Mouse (Mus musculus) CD4-positive, CD25-positive, alpha-beta regulatory T cell, adult 2 months (primary cell): ENCODE measurements at regions not wholly inside any gene's neighbourhood (a gene's known extent, or its start where the extent isn't known, plus 50 kb on each side); places are given as distances from the start of the nearest gene placed in this dataset.
"Not testable (repeated sequence)": the region's sequence is repeated elsewhere in the genome, so short reads cannot be mapped to it uniquely, and the experiment has no call there.

Experiments
- DNase-seq: peaks from one replicate; pipeline ENCODE4 v3.0.0-alpha.2; 2012; ENCODE audit warnings: low read depth, low spot score

DNA sequence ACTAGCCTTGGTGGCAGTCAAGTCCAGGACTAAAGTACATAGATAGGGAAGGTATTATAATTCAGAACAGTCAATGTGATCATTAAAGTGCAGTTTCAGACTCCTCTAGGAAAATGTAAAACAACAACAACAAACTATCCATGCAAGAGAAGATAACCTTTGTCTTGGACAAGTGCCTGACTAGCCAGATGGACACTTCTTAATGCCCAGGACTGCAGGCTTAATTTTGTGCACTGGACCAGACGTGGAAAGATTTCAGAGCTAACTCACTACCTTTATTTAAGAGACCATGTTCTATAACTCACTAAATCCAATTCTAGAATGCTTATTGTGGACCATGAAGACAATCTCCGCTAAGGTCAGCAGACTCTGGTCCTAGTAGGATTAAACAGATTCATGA lies 215.6 kb upstream of the Stxbp5 start:
- no peak for DNase-seq

DNA sequence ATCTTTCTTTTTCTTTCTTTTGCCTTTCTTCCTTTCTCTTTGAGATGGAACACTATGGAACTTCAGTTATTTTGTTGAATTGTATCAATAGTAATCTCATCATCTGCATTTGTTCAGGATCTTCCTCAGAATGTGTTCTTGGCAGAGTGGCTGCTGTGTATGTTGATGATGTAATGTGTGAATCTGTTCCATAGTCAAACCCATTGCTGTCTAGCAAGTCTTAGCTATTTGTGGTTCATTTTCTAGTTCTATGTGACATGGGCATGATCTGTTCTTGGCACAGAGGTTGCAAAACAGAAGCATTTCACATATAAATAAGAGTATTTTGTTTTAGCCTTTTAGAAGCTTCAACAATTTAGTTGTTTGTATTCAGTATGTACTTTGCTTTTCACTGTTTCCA lies 212.4 kb upstream of the Stxbp5 start:
- no peak for DNase-seq

DNA sequence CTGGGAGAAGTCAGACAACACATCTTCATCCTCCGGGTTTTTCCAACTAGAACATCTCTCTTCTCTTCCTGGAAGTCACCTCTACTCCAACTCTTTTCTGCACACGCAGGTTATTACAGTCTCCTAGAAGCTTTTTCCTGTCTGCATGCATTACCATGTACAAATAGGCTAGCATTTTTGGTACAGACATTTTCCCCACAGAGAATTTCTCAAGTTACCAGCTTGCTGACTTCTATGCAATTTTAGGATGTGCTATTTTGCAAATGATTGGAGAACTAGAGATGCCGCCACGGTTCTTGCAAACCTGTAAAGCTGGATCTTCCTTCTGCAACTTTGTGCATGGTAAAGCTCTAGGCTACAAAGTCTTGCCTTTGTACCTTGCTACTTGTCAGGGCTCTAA lies 210.2 kb upstream of the Stxbp5 start:
- DNase-seq, result no peak

DNA sequence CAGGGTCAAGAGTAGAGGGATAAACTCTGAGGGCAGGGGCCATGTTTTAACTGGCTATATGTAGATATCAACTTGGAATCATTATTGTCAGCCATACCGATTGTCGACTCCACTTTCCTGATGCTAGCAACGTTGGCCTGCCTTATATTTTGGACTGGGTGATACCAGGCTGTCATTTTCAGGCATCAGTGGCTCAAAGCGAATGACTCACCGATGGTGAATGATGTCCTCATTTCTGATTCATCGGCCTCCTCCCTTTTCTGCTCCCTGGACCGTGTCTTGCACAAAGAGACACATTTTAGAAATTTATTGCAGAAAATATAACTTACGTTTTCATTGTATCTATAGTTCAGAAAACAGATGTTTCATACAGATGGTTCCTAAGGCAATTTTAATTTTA lies 209.0 kb upstream of the Stxbp5 start:
- no peak for DNase-seq

DNA sequence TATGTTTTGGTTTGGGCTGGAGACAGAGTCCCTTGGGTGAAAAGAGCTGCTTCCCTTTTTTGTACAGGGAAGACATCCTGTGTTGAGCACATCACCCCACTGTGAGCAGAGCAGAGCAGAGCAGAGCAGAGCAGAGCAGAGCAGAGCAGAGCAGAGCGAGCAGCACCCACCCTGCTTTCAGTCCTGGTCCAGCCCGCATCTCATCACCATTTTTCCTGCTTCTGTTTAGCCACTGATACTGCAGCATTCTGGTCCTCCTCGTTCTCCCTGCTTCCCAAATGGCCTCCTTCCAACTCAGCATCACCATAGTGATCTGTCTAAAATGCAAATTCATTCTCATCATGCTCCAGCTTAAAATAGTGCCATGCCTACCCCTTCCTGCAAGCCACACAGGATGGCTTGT lies 206.2 kb upstream of the Stxbp5 start:
- no peak for DNase-seq

DNA sequence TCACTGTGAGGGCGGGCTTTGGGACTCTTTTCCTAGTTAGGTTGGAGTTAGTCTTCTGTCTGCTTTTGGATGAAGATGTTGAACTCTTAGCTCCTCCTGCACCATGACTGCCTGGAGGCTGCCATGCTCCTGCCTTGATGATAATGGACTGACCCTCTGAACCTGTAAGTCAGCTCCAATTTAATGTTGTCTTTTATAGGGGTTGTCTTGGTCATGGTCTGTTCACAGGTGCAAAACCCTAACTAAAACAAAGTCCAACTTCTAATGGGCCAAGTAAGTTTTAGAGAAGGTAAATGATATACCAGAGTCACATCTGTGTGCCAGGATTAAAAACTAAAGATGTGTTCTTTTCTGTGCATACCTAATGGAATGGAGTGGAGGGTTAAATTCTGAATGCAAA lies 205.8 kb upstream of the Stxbp5 start:
- no peak for DNase-seq

DNA sequence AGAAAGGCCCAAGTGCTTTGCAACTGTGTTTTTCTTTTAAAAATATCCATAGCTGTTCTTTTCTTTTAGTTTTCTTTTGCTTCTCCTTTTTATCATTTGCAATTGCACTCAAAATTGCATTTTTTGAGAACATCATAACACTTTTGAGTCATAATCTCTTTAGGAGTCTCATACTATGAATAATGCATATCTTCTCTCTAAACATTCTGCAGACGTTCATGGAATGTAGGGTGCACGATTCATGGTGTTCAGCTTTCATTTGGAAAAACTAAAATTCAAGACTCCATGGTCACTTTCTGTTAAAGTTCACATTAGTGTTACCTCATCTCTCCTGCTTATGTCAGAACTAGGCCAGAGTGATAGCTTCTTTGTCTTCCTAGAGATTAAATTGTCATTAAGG lies 200.8 kb upstream of the Stxbp5 start:
- no peak for DNase-seq

DNA sequence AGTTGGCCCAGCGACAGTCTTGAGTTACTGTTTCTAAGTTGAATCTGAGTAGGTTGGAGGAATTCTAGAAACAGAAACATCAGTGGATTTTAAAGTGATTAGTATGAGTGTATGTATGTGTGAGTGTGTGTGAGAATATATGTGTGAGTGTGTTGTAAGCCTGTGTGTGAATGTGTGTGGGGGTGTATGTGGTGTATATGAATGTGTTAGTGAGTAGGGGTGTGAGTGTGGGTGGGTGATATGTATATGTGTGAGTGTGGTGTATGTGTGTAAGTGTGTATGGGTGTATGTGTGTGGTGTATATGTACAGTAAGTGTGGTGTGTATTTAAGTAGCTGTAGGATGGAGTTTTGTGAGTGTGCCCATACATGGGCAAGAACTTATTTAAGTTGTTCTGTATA lies 197.6 kb upstream of the Stxbp5 start:
- DNase-seq, result no peak

DNA sequence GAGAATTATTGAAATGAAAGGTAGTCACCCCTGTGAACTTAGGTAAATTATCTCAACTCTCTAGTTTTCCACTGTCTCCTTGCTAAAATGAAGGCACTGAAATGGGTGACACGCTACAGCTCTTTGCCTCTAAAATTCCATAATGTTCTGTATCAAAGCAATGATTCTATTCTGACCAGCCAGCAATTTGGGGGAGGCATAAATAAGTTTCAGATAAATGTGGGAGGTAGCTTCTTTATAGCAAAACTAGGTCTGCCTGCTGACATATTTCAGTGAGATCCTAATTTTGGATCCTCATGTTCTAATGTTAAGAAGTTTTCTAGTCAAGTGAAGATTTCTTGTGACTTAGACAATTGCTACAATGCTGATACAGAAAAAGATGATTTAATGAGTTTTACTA lies 193.2 kb upstream of the Stxbp5 start:
- no peak for DNase-seq

DNA sequence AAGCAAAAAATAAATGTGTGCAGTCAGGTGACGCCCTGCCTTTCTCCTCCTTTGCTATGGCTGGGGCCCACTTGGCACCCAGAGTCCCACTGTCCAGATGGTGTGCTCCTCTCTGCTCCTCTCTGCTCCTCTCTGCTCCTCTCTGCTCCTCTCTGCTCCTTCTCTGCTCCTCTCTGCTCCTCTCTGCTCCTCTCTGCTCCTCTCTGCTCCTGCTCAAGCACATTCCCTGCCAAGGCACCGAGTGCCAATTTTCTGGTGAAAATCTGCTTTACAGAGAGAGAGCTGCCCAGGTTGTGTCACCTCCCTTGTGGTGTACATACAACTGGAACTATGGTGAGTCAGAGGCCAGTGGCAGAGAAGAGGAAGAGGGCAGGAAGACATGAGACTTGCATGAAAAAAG lies 192.8 kb upstream of the Stxbp5 start:
- no peak for DNase-seq

DNA sequence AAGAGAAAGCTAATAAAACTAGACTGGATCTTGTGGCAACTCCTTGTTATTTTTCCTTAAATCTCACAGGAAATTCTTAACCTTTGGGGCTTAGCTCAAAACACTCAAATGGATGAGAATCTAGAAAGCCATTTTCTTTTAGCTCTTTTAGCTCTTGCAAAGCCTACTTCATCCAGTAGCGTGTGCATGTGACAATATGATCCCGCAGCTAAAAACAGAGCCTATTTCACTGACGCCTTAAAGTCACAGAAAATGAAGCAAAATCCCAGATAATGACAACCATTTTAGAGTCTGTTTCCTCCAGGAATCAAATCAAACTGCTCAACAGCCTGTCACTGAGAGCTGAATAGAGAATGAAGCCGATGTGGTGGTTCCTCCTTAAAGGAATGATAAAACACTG lies 185.1 kb upstream of the Stxbp5 start:
- no peak for DNase-seq

DNA sequence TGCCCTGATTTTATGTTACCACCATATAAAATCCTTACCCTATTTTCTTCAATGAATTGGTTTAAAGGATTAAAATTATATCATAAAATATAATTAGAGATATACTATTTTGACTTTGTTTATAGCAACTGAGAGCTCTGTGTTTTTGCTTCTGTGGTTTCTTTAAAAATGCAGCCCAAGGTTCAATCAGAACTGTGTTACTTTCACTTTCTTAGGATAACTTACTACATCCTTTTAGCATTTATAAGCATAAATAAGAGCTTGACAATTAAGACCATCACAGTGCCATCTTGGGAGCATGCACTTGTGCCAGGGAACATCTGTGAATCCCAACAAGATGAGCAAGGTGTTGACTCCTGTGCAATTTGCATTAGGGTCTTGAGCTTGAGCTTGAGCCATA lies 169.3 kb upstream of the Stxbp5 start:
- DNase-seq, result peak; percentile 24

DNA sequence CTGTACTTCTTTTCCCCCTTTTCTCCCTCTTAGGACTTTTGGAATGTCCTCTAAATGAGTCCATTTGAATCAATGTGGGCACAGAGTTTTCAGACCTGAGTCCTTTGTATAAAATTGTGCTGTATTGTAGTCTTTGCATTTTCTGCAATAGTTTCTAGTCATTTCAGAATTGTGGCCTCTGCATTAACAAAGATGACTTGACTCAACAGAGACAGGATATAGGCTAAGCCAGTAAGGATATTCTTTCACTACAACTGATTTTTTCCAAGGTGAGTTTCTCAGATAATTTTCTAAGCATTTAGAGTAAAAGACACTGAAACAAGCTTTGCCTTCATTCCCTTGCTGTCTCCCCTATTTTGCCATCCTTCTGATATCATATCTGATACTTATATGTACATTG lies 168.8 kb upstream of the Stxbp5 start:
- not testable (repeated sequence) for DNase-seq

DNA sequence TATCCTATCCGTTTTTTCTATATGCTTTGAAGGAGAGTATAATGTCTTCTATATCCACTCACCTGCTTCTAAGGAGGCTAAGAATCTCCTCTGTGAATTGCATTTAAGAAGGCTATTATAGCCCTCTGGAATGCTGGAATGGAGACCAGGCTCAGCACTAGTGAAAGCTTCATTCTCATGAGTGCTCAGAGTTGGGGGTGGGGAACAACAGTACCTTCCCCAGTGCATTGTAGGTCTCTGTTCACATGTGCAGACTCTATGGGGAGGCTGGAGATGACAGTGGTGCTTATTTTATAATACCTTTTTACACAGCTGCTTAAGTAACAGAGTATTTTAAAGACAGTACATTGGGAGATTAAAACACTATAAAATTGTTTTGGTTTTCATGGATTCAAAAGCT lies 145.9 kb upstream of the Stxbp5 start:
- no peak for DNase-seq

DNA sequence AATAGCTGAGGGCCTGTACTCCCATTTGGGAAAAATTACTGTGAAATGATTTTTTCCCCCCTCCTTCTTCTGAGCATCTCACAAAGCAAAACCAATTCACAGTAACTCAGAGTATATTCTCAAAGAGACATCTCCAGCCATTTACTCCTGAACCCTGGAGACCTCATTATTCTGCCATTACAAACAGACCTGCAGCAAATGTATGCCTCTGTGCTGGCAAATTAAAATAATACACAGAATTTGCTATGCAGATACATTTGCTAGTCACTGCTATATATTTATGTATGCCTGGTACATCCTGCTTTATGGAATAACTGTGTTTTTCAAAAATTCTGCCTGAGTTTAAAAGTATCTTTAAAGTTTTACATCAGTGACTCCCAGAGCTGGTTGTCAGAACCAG lies 145.4 kb upstream of the Stxbp5 start:
- DNase-seq, result no peak

DNA sequence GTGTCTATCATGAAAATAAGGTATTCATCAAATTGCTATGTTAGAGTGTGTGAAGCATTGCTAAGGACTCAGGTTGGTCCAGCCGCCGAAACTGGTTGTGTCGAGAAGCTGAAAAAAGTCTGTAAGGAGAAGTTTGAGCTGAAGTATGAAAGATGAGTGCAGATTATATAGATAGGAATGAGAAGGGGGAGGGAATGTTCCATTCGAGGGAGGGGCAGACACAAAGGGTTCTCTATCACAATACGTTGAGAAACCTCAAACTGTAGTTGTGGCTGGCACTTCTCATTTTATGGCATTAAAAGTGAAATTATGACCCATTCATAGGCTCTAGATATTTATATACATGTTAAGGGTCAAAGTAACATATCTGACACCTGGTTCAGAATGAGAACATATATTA lies 108.4 kb upstream of the Stxbp5 start:
- DNase-seq, result no peak

DNA sequence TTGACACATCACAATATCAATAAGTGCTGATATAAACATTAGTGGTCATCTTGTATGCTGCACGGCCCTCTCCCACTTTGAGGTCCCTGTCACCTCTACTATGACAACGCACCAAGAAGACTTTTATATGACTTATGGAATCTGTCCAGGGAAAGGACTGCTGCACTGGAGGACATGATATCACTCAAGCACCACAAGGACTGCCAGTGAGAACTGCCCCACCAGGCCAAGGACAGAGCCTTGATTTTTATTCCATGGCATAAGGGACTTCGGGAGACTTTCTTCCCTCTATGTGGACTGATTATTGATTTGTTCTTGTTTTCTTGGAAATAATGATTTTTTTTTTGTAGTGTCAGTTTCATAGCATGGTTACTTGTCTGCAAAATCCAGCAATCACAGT lies 97.7 kb upstream of the Stxbp5 start:
- DNase-seq, result no peak

DNA sequence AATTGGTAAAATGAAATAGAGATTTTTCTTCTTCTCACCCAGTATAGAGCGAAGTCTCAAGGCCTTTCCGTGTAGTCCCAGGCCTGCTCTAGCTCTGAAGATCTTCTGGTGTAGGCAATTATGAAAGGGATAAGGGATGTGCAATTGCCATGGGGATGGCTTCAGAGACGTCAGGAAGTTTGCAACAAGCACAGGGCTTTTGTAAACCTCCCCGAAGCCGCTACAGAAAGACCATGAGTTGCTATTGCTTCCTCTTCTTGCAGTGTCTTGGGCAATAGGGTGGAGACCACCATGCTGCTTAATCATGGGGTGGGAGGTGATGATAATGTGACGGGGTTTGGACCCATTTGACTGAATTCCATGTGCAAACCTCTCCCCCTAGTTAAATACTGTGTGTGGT lies 95.3 kb upstream of the Stxbp5 start:
- no peak for DNase-seq

DNA sequence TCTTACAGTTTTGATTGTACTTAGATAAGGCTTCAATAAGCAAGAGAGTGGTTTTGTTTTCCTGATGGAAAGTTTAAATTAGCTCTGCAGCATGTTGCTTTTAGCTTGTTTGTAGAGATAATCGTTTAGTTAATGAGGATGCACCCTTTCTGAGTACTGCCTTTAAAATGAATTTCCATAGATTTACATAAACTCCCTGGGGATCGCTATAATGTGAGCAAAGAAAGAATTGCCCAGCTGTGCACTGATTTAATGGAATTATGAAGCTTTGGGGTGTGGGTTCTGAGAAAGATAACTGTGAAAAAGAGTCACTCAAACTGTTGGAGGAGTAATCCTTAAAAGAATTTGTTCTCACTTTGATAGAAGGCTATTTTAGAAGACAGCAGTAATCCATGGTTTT lies 91.9 kb upstream of the Stxbp5 start:
- DNase-seq, result no peak

DNA sequence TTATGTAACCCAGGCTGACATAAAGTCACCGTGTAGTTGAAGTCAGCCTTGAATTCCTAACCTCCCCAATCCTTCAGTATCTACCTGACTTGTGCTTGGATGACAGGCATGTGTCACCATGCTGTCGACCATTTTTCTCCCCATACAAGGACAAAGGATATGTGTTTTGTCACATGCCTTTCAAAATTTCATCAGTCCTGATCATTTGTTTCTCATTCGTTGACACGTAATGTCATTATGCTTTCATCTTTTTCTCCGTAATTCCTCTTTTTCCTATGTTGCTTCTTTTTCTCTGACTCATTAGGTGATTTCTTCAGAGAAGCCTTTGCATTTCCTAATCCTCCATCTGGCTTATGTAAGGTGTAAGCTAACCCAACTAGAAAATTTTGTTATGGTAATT lies 84.5 kb upstream of the Stxbp5 start:
- DNase-seq, result no peak

DNA sequence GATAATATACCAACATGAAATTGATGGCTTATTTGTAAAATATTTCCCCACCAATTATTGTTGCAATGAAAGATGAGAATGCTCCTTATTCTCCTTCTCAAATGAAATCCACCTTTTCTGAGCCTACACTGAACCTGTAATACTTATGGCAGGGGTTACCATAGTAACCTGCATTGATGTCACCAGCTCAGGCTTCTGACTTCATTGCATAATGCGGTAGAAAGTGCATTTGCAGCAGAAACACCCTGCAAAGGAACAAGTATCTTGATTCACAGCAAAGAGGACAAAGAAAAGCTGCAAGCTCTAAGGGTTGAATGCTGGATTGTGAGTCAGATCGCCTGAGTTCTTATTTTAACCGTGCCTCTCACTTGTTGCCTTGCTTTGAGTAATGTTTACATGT lies 75.5 kb upstream of the Stxbp5 start:
- no peak for DNase-seq
